Mouse (Mus musculus) adrenal gland, postnatal 0 days (tissue): ENCODE measurements around the gene Tdo2. TPM values are rescaled to one million over a fixed set of nuclear protein-coding genes. Genes with fewer than 3 reads are reported as not detected.

Experiments
- polyA plus RNA-seq: library from polyadenylated mRNA; unstranded; fragments of >200 nt; fragmentation: Nextera tagmentation; extraction: Ambion mirVana; gene quantifications from 2 replicates; pipeline ENCODE4 v1.2.1, GENCODE M21; 2015

The Tdo2 gene
- 0.66 and 1.9 TPM in 2 replicates for polyA plus RNA-seq

GRCm38 (mm10) chr3:81976102-81976501 lies at the start of gene Tdo2:
TSS of gene Tdo2 (minus strand) at chr3:81976202.

DNA sequence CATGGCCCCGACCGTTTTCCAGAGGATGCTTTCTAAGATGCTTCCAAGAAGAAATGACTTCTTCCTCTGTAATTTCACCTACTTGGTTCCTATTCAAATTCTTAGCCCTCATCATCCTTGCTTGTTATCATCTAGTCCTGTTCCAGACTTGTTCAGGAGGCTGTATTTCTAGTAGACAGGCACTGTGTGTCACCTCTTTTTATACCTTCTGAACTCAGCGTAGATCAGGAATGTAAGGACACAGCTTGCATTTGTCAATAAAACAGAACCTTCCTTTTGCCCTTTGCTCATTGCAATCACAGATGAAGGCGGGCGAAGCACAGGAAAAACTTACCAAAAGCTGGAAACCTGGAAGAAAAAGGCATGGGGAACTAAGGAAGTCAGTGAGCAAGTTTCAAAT lies 6.0 kb upstream of the Tdo2 start, which contains the start of gene Asic5:
TSS of gene Asic5 (plus strand) at position 301 of the 400 bp plus-strand sequence.

DNA sequence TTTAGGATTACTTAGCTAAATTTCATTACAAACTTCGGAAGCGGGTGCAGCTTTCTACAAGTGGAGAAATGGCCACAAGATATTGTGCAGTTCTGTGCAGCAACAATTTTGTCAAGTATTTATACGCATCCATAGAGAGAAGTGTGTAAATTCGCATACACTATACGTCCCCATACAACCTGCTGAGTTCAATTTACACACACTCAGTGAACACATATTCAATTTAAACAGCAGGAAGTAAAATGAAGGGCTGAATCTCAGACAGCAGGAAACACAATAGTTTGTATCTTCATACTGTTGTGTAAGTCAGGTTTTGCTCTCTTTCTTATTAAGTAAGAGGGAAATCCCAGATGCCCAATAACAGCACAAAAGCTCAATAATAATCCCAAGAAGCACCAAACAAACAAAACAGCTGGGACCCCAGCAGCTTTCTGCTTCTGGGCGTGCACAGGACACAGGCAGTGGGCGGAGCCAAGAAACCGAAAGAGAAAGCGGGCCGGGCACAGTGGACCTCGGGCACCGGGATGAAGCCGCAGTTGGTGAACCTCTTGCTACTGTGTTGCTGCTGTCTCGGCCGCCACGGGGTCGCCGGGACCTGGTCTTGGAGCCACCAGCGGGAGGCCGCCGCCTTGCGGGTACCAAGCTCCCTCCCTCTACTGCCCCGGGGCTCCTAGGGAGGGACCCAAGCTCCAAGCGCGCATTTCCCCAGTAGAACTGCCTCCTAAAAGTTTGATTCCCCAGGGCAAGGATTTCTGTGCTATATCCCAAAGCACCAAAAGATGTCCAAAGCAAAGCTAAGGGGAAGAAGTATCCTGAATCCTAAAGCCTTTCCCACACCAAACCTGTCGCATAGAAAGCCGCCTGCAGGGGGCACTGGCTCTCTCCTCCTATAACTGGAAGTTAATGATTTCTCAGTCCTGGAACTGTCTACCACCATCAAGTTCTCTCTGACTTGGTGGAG lies 43.6 kb downstream of the Tdo2 start, which contains the start of gene Ctso:
TSS of gene Ctso (plus strand) at position 461 of the 961 bp plus-strand sequence.

Other genes with a start within 250 kb of the Tdo2 start
- gene Ctso, start 43.6 kb downstream of the Tdo2 start, polyA plus RNA-seq: 61.2 and 94.6 TPM in 2 replicates
- 0.46 TPM in 1 of 2 replicates, not detected in the other for gene Asic5, start 6.1 kb upstream of the Tdo2 start, polyA plus RNA-seq
- 20.4 and 28.1 TPM in 2 replicates for gene Gucy1b1, start 98.5 kb upstream of the Tdo2 start, polyA plus RNA-seq
- gene Gucy1a1, start 169.6 kb upstream of the Tdo2 start, polyA plus RNA-seq: 34.8 and 44.8 TPM in 2 replicates